Mouse (Mus musculus) brain, embryonic 18.5 days (tissue): ENCODE results near the gene Cecr2.
"Not testable (repeated sequence)": the region's sequence is repeated elsewhere in the genome, so short reads cannot be mapped to it uniquely, and the experiment has no call there.

Experiments
- DNase-seq: peaks from one replicate; pipeline ENCODE4 v3.0.0-alpha.2; 2012; ENCODE audit warnings: low read depth, low spot score

Cecr2 gene

GRCm38 (mm10) chr6:120772025-120772424, 105.9 kb downstream of the Cecr2 start:
- no peak for DNase-seq

GRCm38 (mm10) chr6:120773149-120773628, 107.0 kb downstream of the Cecr2 start, which contains the start of gene Slc25a18:
Gene Slc25a18, plus strand, starts transcription at chr6:120773578.
- DNase-seq, result peak; percentile 46

DNA sequence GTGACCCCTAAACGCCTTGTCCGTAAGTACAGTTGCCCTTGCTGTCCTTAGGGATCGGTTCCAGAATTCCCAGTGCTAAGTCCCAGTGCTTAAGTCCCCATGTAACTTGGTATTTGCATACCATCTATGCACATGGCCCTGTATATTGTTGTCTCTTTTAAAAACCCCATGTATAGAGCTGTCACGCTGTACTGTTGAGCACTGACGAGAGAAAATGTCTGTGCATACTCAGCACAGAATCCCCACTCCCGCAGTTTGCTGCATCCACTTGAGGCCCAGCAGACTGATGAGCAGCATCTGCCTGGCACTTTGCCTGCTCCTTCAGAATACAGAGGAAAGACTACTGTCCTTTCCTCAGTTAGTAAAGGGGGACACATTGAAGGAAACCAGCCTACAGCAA, 107.6 kb downstream of the Cecr2 start:
- no peak for DNase-seq

DNA sequence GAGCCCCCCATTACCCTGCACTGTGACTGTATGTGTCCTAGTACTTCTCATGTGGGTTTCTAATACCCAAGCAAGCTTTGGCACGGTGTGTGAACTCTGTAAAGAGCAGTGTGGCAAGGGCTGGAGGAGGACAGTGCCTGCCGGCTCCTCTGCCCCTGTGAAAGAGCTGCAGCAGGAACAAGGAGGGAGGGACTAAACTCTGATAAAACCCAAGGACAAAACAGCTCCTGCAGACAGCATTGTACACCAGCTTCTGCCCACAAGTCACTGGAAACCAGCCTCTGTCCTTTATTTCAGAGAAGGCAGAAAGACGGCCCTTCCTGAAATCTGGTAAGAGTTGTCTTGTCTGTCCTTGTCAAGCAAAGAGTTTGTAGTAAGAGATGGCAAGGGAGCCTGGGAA, 110.1 kb downstream of the Cecr2 start:
- DNase-seq, result no peak

GRCm38 (mm10) chr6:120777533-120777932, 111.4 kb downstream of the Cecr2 start:
- DNase-seq, result no peak

- no peak for DNase-seq
Observed at GRCm38 (mm10) chr6:120778226-120778625, 112.1 kb downstream of the Cecr2 start.

DNA sequence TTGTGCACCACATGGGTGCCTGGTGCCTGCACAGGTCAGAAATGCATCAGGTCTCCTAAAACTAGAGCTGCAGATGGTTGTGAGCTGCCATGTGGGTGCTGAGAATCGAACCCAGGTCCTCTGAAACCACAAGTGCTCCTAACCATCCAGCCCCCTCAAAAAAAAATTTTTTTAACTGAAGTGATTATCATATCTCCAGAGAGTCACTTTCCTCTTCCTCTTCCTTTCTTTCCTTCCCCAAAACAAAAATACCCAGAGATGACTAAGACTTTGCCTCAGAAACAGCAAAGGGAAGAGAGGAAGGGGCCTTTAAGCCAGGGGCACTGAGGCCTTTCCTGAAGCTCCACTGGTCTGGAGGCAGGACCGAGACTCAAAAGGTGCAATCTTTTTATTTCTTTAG, 116.8 kb downstream of the Cecr2 start:
- DNase-seq, result no peak

DNA sequence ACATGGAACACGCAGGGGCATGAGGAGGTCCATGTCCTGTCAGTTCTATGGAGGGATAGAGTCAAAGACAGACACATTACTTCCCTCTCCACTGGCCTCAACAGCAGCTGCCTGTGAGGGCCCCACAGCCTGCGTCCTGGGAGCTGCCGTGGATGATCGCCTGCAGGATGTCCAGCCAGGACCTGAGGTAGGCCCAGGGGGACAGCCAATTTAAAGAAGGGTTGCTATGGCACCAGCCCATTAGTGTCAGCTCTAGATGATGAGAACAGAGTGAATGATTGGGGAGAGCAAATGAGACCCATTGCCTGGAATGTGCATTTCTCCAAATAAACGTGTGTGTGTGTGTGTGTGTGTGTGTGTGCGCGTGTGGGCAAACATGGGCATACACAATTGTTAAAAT, 118.2 kb downstream of the Cecr2 start:
- no peak for DNase-seq

- DNase-seq, result no peak
Observed at GRCm38 (mm10) chr6:120788068-120788607, 122.0 kb downstream of the Cecr2 start.

- no peak for DNase-seq
Observed at GRCm38 (mm10) chr6:120788904-120789303, 122.7 kb downstream of the Cecr2 start.

GRCm38 (mm10) chr6:120790153-120790552, 124.0 kb downstream of the Cecr2 start:
- DNase-seq, result no peak

DNA sequence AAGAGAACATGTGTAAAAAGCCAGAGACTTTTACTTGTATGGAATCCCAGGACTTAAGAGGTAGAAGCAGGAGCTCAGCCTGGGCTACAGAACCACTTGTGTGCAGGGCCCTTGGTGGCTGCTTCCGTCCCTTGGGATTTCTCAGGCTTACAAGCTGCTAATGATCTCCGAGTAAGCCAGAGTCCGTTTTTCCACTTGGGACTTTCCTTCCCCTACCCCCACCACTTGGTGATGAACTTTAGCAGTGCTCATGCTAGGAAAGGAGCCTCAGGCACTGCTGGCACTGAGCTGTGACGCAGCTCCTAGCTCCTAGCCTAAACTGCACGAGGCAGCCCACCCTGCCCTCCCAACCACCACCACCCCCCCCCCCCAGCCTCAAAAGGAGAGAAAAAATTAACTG, 124.5 kb downstream of the Cecr2 start:
- no peak for DNase-seq

GRCm38 (mm10) chr6:120792947-120793346, 126.8 kb downstream of the Cecr2 start:
- no peak for DNase-seq

DNA sequence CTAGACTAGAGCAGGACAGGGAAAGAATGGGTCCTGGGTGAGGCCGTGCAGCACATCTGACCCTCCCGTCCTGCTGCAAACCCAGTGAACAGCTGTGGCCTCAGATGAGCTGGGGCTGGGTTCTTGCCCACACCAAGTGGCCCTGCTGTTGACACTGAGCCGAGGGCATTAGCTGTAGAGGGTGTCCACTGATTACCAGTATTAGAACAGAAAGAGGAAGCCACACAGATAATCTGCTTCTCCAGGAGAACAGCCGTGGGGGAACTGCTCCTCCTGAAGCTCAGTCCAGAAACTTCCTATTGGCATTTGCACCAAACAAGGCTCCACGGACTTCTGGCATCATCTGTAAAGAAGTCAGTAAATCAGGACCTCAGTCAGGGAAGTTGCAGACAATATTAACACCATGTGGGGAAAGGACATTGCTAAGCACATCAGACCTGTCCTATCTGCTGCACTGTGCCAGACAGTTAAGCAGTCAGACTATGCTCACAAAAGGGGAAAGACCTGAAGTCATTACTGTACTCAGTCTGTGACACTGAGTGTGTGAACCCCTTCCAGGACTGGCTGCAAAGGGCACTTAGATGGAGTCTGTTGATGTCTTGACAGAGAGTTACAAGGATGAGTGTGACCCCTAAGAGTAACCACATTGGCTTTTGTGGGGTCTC, 129.4 kb downstream of the Cecr2 start:
- DNase-seq, result no peak

- DNase-seq, result no peak
Observed at GRCm38 (mm10) chr6:120796111-120796510, 129.9 kb downstream of the Cecr2 start.

GRCm38 (mm10) chr6:120798019-120798418, 131.8 kb downstream of the Cecr2 start:
- DNase-seq, result no peak

DNA sequence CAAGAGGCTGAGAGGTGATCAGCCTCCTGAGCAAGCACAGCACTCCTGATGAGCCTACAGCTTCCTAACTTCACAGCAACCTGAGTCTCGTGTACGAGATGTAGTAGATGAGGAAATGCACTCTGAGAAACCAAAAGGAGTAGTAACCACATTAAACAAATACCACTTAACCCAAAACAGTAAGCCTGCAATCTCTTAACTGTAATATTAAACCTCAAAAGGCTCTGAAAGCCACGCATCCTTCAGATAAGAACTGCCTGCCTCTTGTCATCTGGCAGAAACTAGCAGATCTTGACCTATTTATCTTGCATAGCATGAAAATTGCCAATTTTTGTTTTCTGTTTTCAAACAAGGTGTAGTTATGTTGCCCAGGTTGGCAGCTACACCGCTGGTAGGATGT, 132.7 kb downstream of the Cecr2 start:
- DNase-seq, result no peak

GRCm38 (mm10) chr6:120799581-120800041, 133.4 kb downstream of the Cecr2 start:
- DNase-seq, result no peak

- DNase-seq, result no peak
Observed at GRCm38 (mm10) chr6:120806999-120807737, 141.0 kb downstream of the Cecr2 start.

DNA sequence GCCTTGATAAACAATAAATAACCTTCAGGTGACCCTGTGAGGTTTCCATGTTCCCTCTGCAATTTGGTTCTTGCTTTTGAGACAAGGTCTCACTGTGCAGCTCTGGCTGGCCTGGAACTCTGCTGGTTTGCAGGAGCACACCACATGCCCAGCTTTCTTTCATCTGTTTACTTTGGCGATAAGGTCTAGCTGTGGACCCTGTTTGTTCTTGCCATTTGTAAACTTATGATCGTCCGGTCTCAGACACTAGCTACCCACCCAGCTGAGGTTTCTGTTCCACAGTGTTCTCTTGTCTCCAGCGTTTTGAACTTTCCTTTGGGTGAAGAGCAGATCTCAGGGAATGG, 141.5 kb downstream of the Cecr2 start:
- no peak for DNase-seq

GRCm38 (mm10) chr6:120811999-120812398, 145.8 kb downstream of the Cecr2 start:
- not testable (repeated sequence) for DNase-seq

DNA sequence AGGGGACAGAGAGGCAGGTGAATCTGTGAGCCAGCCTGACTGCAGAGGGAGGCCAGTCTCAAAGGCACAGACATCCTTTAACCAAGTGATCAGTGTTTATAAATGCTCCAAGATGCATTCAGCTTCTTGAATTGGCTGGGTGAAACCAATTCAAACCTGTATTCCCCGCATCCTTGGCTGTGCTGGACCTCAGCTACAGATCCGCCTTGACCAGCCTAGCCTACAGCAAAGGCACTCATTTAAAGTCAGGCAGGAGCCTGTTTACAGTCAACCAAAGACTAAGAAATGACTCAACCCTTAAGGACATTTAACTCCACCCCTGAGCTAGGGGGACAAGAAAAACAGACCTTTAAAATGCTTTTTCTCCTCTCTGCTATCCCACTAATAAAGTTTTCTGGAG, 153.1 kb downstream of the Cecr2 start:
- no peak for DNase-seq

DNA sequence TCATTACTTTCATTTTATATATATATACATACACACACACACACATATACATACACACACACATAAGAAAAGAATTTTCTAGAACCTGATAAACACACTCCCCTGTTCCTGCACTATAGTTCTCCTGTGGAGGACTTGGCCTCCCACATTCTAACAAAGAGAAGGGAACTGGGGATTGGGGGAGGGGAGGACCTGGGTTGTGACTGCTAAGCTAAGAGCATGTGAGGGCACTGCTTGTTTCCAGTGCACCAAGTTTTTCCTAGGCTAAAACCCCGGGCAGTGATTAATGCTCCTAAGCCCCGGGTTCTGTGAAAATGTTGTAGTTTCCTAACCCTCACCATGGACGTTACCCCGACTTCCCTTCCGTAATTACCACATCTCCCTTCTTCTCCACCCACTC, 154.0 kb downstream of the Cecr2 start:
- no peak for DNase-seq
